Mouse (Mus musculus) urinary bladder, postnatal 10 days (tissue): ENCODE data around the gene Camta1.

Experiments
- DNase-seq: peaks from one replicate; pipeline ENCODE4 v3.0.0; 2022; ENCODE audit warnings: low spot score

The Camta1 gene

GRCm38 (mm10) chr4:151860441-151861331 lies 990 bp downstream of the Camta1 start:
- no peak for DNase-seq

GRCm38 (mm10) chr4:151859275-151859674 lies 2.4 kb downstream of the Camta1 start:
- no peak for DNase-seq

- no peak for DNase-seq
Measured at GRCm38 (mm10) chr4:151853949-151854348, 7.7 kb downstream of the Camta1 start.

- DNase-seq = no peak
Measured at GRCm38 (mm10) chr4:151851179-151851578, 10.5 kb downstream of the Camta1 start.

- no peak for DNase-seq
Measured at GRCm38 (mm10) chr4:151842591-151842990, 19.1 kb downstream of the Camta1 start.

- DNase-seq = no peak
Measured at GRCm38 (mm10) chr4:151838518-151838917, 23.2 kb downstream of the Camta1 start.

- DNase-seq = no peak
Measured at GRCm38 (mm10) chr4:151835860-151836259, 25.8 kb downstream of the Camta1 start.

GRCm38 (mm10) chr4:151834536-151834935 lies 27.1 kb downstream of the Camta1 start:
- DNase-seq = no peak

- DNase-seq = no peak
Measured at GRCm38 (mm10) chr4:151833940-151834449, 27.7 kb downstream of the Camta1 start.

GRCm38 (mm10) chr4:151827840-151828239 lies 33.8 kb downstream of the Camta1 start:
- DNase-seq = no peak

- no peak for DNase-seq
Measured at GRCm38 (mm10) chr4:151827356-151827755, 34.3 kb downstream of the Camta1 start.

GRCm38 (mm10) chr4:151823963-151824362 lies 37.7 kb downstream of the Camta1 start:
- DNase-seq = no peak

GRCm38 (mm10) chr4:151822986-151823385 lies 38.7 kb downstream of the Camta1 start:
- no peak for DNase-seq

GRCm38 (mm10) chr4:151817981-151818766 lies 43.5 kb downstream of the Camta1 start:
- no peak for DNase-seq

GRCm38 (mm10) chr4:151813711-151814110 lies 48.0 kb downstream of the Camta1 start:
- DNase-seq = no peak

- no peak for DNase-seq
Measured at GRCm38 (mm10) chr4:151805685-151806084, 56.0 kb downstream of the Camta1 start.

GRCm38 (mm10) chr4:151805046-151805445 lies 56.6 kb downstream of the Camta1 start:
- DNase-seq = no peak

GRCm38 (mm10) chr4:151804208-151804607 lies 57.5 kb downstream of the Camta1 start:
- DNase-seq = no peak

- no peak for DNase-seq
Measured at GRCm38 (mm10) chr4:151798630-151799029, 63.0 kb downstream of the Camta1 start.

GRCm38 (mm10) chr4:151793694-151794093 lies 68.0 kb downstream of the Camta1 start:
- DNase-seq = no peak

- no peak for DNase-seq
Measured at GRCm38 (mm10) chr4:151786946-151787705, 74.5 kb downstream of the Camta1 start.

GRCm38 (mm10) chr4:151780511-151780910 lies 81.2 kb downstream of the Camta1 start:
- DNase-seq = no peak
